Mouse (Mus musculus) lung, adult 10 weeks (tissue): ENCODE data around the gene Olfr1. TPM values are rescaled to one million over a fixed set of nuclear protein-coding genes. Genes with fewer than 3 reads are reported as not detected.

Experiments
- polyA plus RNA-seq: library from polyadenylated mRNA; stranded (reverse); fragments of 350-450 nt; fragmentation: Illumina TruSeq; extraction: RNeasy Lipid Tissue Mini Kit (QIAGEN cat#74804); gene quantifications from one replicate; pipeline ENCODE4 v1.2.3, GENCODE M21; 2014; ENCODE audit warnings: low read depth, low replicate concordance; ENCODE audit not compliant: insufficient read depth

The Olfr1 gene
- not detected for polyA plus RNA-seq

DNA sequence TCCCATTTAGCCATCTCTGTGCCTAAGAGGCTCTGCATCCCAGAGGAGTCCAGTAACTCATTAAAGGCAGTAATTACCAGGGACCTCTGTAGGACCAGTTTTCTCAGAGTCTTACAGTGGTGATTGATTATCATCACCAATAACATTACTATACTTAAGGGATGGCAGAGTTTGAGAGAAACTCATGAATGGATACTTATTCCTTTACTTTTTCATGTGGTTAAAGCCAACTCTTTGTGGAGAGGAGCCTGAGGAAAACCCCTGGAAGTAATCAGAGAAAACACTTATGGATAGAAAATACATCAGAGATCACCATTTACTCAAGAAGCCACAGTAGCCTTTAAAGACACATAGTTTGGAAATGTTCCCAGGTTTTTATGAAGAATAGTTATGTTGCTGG is at the start of gene Olfr1:
Gene Olfr1, minus strand, starts transcription at position 101 of the 400 bp plus-strand sequence.

DNA sequence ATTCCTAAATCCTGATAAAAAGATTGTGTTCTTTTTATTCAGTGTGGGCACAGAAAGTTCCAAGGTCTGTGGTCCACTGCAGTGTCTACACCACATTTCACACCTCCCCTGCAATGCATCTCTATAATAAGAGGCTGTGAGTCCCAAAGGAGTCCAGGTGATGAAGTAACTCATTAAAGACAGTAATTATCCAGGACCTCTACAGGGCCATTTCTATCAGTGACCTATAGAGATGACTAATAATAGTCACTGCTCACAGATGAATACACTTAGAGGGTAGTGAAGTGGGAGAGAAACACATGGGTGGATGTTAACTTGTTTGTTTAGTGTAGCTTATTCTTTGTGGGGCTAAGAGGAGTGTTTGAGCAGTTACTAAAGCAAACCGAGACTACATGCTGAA is 29.0 kb upstream of the Olfr1 start, which contains the start of gene Olfr378:
Gene Olfr378, minus strand, starts transcription at position 101 of the 400 bp plus-strand sequence.

DNA sequence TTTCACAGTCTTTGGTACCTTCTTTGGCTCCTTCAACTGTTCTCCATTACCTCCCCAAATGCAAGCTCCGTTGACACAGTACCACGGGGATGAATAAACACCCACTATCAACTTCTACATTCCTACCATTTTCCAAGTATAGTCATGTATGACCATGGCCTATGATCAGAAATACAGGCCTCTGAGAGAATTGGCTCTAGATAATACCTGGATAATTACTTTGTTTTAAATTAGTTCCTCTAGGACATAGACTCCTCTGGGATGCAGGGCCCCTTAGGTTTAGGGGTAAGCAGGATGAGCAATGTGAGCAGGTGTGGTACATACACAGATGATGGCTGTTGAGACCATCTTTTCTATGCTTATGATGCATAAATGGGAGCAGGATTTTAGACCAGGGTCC is 28.5 kb downstream of the Olfr1 start, which contains the start of gene Olfr376:
Gene Olfr376, plus strand, starts transcription at position 301 of the 400 bp plus-strand sequence.

DNA sequence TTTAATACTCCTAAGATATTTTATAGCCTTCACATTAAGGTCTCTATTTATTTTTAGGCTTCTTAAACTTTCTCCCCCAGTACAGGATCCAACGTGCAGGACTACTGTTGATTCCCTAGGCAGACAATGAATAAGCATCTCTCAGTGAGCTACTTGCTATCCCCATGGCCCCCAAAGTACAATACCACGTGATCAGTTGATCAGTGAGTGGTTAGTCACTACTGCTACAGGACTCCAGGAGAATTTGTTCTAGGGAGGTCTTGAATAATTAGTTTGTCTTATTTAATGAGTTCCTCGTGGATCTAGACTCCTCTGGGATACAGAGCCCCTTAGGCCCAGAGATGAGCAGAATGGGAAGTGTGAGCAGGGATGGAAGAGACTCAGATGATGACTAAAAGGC is 48.9 kb downstream of the Olfr1 start, which contains the start of gene Olfr20:
Gene Olfr20, plus strand, starts transcription at position 301 of the 400 bp plus-strand sequence.

Other genes with a start within 250 kb of the Olfr1 start
- gene P2rx5, start 239.2 kb downstream of the Olfr1 start, polyA plus RNA-seq, result 3.9 TPM
- 70.2 TPM for gene Emc6, start 222.6 kb downstream of the Olfr1 start, polyA plus RNA-seq
- 108 TPM for gene Tax1bp3, start 222.5 kb downstream of the Olfr1 start, polyA plus RNA-seq
- gene Ctns, start 200.6 kb downstream of the Olfr1 start, polyA plus RNA-seq, result 7.2 TPM
- 2.0 TPM for gene Shpk, start 200.2 kb downstream of the Olfr1 start, polyA plus RNA-seq
- gene Trpv1, start 165.3 kb downstream of the Olfr1 start, polyA plus RNA-seq, result 0.17 TPM
- gene Trpv3, start 132.2 kb downstream of the Olfr1 start, polyA plus RNA-seq, result 0.03 TPM
- gene Aspa, start 70.0 kb downstream of the Olfr1 start, polyA plus RNA-seq, result 6.8 TPM
- gene Gm49340, start 69.9 kb downstream of the Olfr1 start, polyA plus RNA-seq, result not detected
- 0.19 TPM for gene Spata22, start 69.9 kb downstream of the Olfr1 start, polyA plus RNA-seq
- gene Olfr20, start 48.8 kb downstream of the Olfr1 start, polyA plus RNA-seq, result not detected
- gene Olfr376, start 28.4 kb downstream of the Olfr1 start, polyA plus RNA-seq, result not detected
- not detected for gene Olfr378, start 28.9 kb upstream of the Olfr1 start, polyA plus RNA-seq
- gene Olfr380, start 57.9 kb upstream of the Olfr1 start, polyA plus RNA-seq, result not detected
- not detected for gene Olfr381, start 92.0 kb upstream of the Olfr1 start, polyA plus RNA-seq
- gene Olfr382, start 117.6 kb upstream of the Olfr1 start, polyA plus RNA-seq, result not detected
- not detected for gene Olfr385, start 193.4 kb upstream of the Olfr1 start, polyA plus RNA-seq
- gene Olfr384, start 199.0 kb upstream of the Olfr1 start, polyA plus RNA-seq, result not detected